Mouse (Mus musculus) neural tube, embryonic 13.5 days (tissue): ENCODE measurements around the gene Fli1. TPM values are rescaled to one million over a fixed set of nuclear protein-coding genes. Genes with fewer than 3 reads are reported as not detected.

ENCODE experiments used
- ATAC-seq: fragments of 200-750 bp; cut with Nextera tagmentation; 2 replicates; pipeline ENCODE4 v1.8.0; 2017; ENCODE audit warnings: low read depth, mild to moderate bottlenecking, moderate TSS enrichment, moderate library complexity
- H3K27ac ChIP-seq: fragments of 300-500 bp; sonication (generic); replicated peaks from 2 replicates; pipeline ENCODE4 v1.5.1; 2015; ENCODE audit warnings: moderate library complexity, mild to moderate bottlenecking, inconsistent platforms
- H3K27me3 ChIP-seq: fragments of 300-500 bp; sonication (generic); 2 replicates; pipeline ENCODE4 v1.6.1; 2015; ENCODE audit warnings: mild to moderate bottlenecking, inconsistent platforms
- H3K36me3 ChIP-seq: fragments of 300-500 bp; sonication (generic); 2 replicates; pipeline ENCODE4 v1.6.1; 2015; ENCODE audit warnings: mild to moderate bottlenecking, inconsistent platforms
- H3K4me1 ChIP-seq: fragments of 300-500 bp; sonication (generic); replicated peaks from 2 replicates; pipeline ENCODE4 v1.6.1; 2015; ENCODE audit warnings: inconsistent platforms
- H3K4me2 ChIP-seq: fragments of 300-500 bp; sonication (generic); 2 replicates; pipeline ENCODE4 v1.6.1; 2015; ENCODE audit warnings: inconsistent platforms, mild to moderate bottlenecking, moderate library complexity
- H3K4me3 ChIP-seq: fragments of 300-500 bp; sonication (generic); 2 replicates; pipeline ENCODE4 v1.5.1; 2015; ENCODE audit warnings: mild to moderate bottlenecking, inconsistent platforms
- H3K9ac ChIP-seq: fragments of 300-500 bp; sonication (generic); 2 replicates; pipeline ENCODE4 v1.6.1; 2015; ENCODE audit warnings: moderate library complexity, mild to moderate bottlenecking, inconsistent platforms
- H3K9me3 ChIP-seq: fragments of 300-500 bp; sonication (generic); 2 replicates; pipeline ENCODE4 v1.6.1; 2016; ENCODE audit warnings: inconsistent platforms
- WGBS: fragments of 180-500 bp; shearing (Covaris S2); methylation state at CpG from one replicate; pipeline ENCODE4 v1.1.7; 2015; 5-methylcytosine and 5-hydroxymethylcytosine counted together
- polyA plus RNA-seq: library from polyadenylated mRNA; unstranded; fragments of >200 nt; fragmentation: Nextera tagmentation; extraction: Ambion mirVana; gene quantifications from 2 replicates; pipeline ENCODE4 v1.2.1, GENCODE M21; 2015

The Fli1 gene
- polyA plus RNA-seq, 1 experiment from 2014 or later: 10.1 TPM

GRCm38 (mm10) chr9:32534025-32534615 is 8.5 kb downstream of the Fli1 start:
- 80% methylated on average over 11 of the region's 11 CpGs for WGBS

DNA sequence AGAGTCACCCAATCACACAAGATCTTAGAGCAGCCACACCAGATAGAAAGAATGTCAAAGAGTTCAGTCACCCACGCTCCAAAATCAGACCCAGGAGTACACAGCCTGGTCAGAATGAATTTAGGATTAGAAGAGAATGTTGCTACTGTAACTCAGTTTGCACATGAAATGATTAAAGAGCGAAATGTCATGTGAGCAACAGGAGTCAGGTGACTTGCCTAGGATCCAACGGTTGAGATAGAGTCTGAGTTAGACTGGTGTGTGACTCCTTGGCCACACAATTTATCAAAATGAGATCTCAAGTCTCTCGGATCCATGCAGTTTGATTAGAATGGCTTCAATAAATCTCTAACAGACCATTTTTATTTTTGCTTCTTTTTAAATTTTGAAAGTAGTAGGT is 11.1 kb downstream of the Fli1 start:
- 84% methylated on average over 4 of the region's 4 CpGs for WGBS

More at GRCm38 (mm10) chr9:32534025-32534615, 8.5 kb downstream of the Fli1 start:
- Histone ChIP-seq H3K36me3 (no peaks in the 10 kb centered on the region), H3K4me3 (no peak overlapping the region), H3K9ac (no peak overlapping the region), H3K27ac (no peak overlapping the region), H3K4me2 (no peak overlapping the region), H3K4me1 (no peaks in the 10 kb centered on the region), H3K9me3 (no peaks in the 10 kb centered on the region), H3K27me3 (peaks cover 20% of the 10 kb centered on the region)
- ATAC-seq: no peak

DNA sequence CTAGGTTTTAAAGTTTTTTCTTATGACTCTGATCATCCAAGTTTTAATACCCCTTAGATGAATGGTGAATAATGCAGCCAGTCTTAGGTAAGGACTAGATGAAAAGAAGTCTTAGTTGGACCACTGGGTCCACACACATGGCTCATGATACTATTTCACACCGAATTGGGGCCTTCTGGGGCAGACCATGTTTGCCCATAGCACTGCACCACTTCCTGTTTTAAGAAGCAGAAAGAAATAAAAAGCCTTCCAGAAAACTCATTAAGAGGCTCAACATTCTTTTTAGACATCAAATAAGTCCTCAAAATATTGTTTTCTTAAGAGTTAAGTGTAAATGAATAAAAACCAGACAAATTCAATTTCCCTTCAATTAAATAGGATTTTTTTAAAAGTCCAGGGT is 11.7 kb downstream of the Fli1 start:
- 79% methylated on average over 1 of the region's 1 CpGs for WGBS
- no peaks in the 10 kb centered on the region; the same call in 1 of the 2 replicates for H3K27me3 ChIP-seq
- no peak overlapping the region for H3K4me2 ChIP-seq
- H3K27ac ChIP-seq: no peak overlapping the region
- H3K36me3 ChIP-seq: no peaks in the 10 kb centered on the region
- H3K9me3 ChIP-seq: no peaks in the 10 kb centered on the region
- no peaks in the 10 kb centered on the region for H3K4me1 ChIP-seq
- no peak overlapping the region for H3K4me3 ChIP-seq
- no peak overlapping the region for H3K9ac ChIP-seq
- no peak for ATAC-seq

More for the DNA sequence above, 11.1 kb downstream of the Fli1 start:
- no peaks in the 10 kb centered on the region for H3K9me3 ChIP-seq
- no peak overlapping the region for H3K9ac ChIP-seq
- no peaks in the 10 kb centered on the region for H3K4me1 ChIP-seq
- H3K27me3 ChIP-seq: no peaks in the 10 kb centered on the region; the same call in 1 of the 2 replicates
- H3K27ac ChIP-seq: no peak overlapping the region
- ATAC-seq: no peak
- H3K36me3 ChIP-seq: no peaks in the 10 kb centered on the region
- no peak overlapping the region for H3K4me2 ChIP-seq
- no peak overlapping the region for H3K4me3 ChIP-seq

- no peaks in the 10 kb centered on the region; the same call in 1 of the 2 replicates for H3K27me3 ChIP-seq
- H3K9me3 ChIP-seq: no peaks in the 10 kb centered on the region
- no peaks in the 10 kb centered on the region for H3K36me3 ChIP-seq
- H3K4me3 ChIP-seq: no peak overlapping the region
- ATAC-seq: no peak
- no peak overlapping the region for H3K4me2 ChIP-seq
- WGBS: 64% methylated on average over 5 of the region's 5 CpGs
- H3K27ac ChIP-seq: no peak overlapping the region
- H3K9ac ChIP-seq: no peak overlapping the region
- H3K4me1 ChIP-seq: no peaks in the 10 kb centered on the region
Measured at GRCm38 (mm10) chr9:32530188-32530587, 12.5 kb downstream of the Fli1 start.

DNA sequence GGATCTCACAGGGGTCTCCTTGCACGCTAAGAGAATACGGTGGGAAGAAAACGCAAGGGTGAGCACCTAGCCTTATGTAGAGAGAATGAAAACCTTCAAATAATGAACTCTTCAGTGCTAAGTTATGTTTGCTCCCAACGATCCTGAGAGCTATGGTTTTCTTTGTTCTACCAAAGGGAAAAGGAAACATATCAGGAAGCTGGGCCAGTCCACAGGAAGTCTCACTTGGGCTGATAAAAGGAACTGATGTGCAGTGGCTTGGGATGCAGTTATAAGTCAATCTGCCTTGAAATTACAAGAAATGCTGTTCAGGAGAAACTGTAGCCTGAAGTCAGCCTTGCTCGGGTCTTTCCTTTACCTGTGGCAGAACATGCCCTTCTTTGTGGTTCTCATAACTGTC is 13.1 kb downstream of the Fli1 start:
- H3K4me3 ChIP-seq: no peak overlapping the region
- WGBS: 88% methylated on average over 5 of the region's 5 CpGs
- no peak for ATAC-seq

GRCm38 (mm10) chr9:32527329-32527728 is 15.3 kb downstream of the Fli1 start:
- Histone ChIP-seq H3K4me3 (no peak overlapping the region), H3K4me2 (no peak overlapping the region), H3K27ac (no peak overlapping the region), H3K9me3 (no peaks in the 10 kb centered on the region), H3K4me1 (no peaks in the 10 kb centered on the region), H3K9ac (no peak overlapping the region), H3K36me3 (no peaks in the 10 kb centered on the region), H3K27me3 (no peaks in the 10 kb centered on the region; the same call in 1 of the 2 replicates)
- WGBS: 93% methylated on average over 7 of the region's 7 CpGs
- no peak for ATAC-seq

More for the DNA sequence above, 13.1 kb downstream of the Fli1 start:
- Histone ChIP-seq H3K9ac (no peak overlapping the region), H3K4me2 (no peak overlapping the region), H3K4me1 (no peaks in the 10 kb centered on the region), H3K27me3 (no peaks in the 10 kb centered on the region; the same call in 1 of the 2 replicates), H3K27ac (no peak overlapping the region), H3K9me3 (no peaks in the 10 kb centered on the region), H3K36me3 (no peaks in the 10 kb centered on the region)

- no peaks in the 10 kb centered on the region for H3K36me3 ChIP-seq
- WGBS: 79% methylated on average over 5 of the region's 5 CpGs
- no peaks in the 10 kb centered on the region for H3K27me3 ChIP-seq
- no peak for ATAC-seq
- H3K9me3 ChIP-seq: no peaks in the 10 kb centered on the region
- no peaks in the 10 kb centered on the region for H3K4me1 ChIP-seq
- H3K4me2 ChIP-seq: no peak overlapping the region
- no peak overlapping the region for H3K9ac ChIP-seq
- H3K4me3 ChIP-seq: no peak overlapping the region
- H3K27ac ChIP-seq: no peak overlapping the region
Measured at GRCm38 (mm10) chr9:32525787-32526186, 16.9 kb downstream of the Fli1 start.

- Histone ChIP-seq H3K27me3 (no peaks in the 10 kb centered on the region), H3K9ac (no peak overlapping the region), H3K4me1 (no peaks in the 10 kb centered on the region), H3K4me2 (no peak overlapping the region), H3K9me3 (no peaks in the 10 kb centered on the region), H3K27ac (no peak overlapping the region), H3K4me3 (no peak overlapping the region), H3K36me3 (no peaks in the 10 kb centered on the region)
- ATAC-seq: no peak
- 72% methylated on average over 2 of the region's 2 CpGs for WGBS
Measured at GRCm38 (mm10) chr9:32522536-32523245, 20.0 kb downstream of the Fli1 start.

- no peak for ATAC-seq
- no peaks in the 10 kb centered on the region for H3K27me3 ChIP-seq
- no peak overlapping the region for H3K4me3 ChIP-seq
- no peaks in the 10 kb centered on the region for H3K9me3 ChIP-seq
- no peak overlapping the region for H3K9ac ChIP-seq
- WGBS: 80% methylated on average over 3 of the region's 3 CpGs
- H3K4me2 ChIP-seq: no peak overlapping the region
- H3K27ac ChIP-seq: no peak overlapping the region
- no peaks in the 10 kb centered on the region for H3K36me3 ChIP-seq
- H3K4me1 ChIP-seq: no peaks in the 10 kb centered on the region
Measured at GRCm38 (mm10) chr9:32521331-32521730, 21.3 kb downstream of the Fli1 start.

GRCm38 (mm10) chr9:32520821-32521220 is 21.8 kb downstream of the Fli1 start:
- no peak overlapping the region for H3K4me2 ChIP-seq
- no peak overlapping the region for H3K9ac ChIP-seq
- no peak overlapping the region for H3K27ac ChIP-seq
- H3K9me3 ChIP-seq: no peaks in the 10 kb centered on the region
- H3K4me1 ChIP-seq: no peaks in the 10 kb centered on the region
- no peaks in the 10 kb centered on the region for H3K27me3 ChIP-seq
- no peaks in the 10 kb centered on the region for H3K36me3 ChIP-seq
- no peak overlapping the region for H3K4me3 ChIP-seq
- 77% methylated on average over 6 of the region's 6 CpGs for WGBS
- ATAC-seq: no peak

DNA sequence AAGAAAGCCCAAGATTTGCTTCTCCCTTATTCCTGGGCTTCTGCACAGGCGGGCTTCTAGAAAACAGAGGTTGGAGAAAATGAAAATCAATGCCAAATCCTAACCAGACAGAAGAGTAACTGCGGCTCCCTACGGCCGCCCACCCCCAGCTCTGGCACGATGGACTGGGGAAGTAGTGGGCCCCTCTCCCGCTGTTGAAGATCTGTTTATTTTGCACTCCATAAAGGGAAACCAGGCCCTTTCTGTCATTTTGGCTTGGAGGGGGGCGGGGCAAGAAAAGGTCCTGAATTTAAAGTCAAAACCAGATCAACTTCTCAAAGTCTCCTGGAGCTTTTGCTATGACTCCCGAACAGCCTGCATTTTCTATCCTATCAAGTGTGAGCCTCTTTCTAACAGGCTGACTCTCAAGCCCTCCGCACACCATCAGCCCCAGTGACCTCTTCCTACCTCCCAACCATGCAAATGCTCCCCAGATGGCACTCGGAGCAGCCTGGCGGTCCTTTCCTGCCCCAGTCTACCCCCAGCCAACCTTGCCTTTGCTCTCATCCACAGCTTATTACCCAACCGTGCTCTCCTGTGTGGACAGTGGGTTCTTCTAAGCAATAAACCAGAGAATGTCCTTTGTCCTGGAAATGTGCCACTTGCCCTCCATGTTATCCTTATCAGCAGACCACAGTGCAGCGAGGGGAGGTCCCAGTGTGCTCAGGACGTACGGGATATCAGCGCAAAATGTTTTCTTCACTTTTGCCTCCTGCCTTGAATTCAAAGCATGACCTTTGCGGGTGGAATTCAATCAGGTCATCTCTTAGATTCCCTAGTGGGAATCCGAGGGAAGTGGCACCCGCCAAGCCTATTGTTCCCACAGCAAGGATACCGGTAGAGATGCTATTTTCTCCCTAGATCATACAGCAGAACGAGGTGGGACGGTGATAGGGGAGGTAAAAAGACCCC is 23.3 kb downstream of the Fli1 start:
- no peaks in the 10 kb centered on the region for H3K9me3 ChIP-seq
- H3K27ac ChIP-seq: peak overlapping the region; percentile 33; the same call in 1 of the 2 replicates
- ATAC-seq: no peak
- H3K4me1 ChIP-seq: no peaks in the 10 kb centered on the region
- no peaks in the 10 kb centered on the region for H3K27me3 ChIP-seq
- H3K4me3 ChIP-seq: no peak overlapping the region
- H3K4me2 ChIP-seq: no peak overlapping the region
- no peaks in the 10 kb centered on the region for H3K36me3 ChIP-seq
- 69% methylated on average over 22 of the region's 22 CpGs for WGBS
- no peak overlapping the region for H3K9ac ChIP-seq
